Mouse (Mus musculus) MN1 (cell line): ENCODE measurements around the gene Slc35e3.
A peak's percentile ranks its signal among the peaks of the same experiment; 100 is the strongest.

Experiments used
- DNase-seq: peaks from one replicate; pipeline ENCODE4 v3.0.0-alpha.2; 2016; ENCODE audit warnings: low spot score

The Slc35e3 gene

DNA sequence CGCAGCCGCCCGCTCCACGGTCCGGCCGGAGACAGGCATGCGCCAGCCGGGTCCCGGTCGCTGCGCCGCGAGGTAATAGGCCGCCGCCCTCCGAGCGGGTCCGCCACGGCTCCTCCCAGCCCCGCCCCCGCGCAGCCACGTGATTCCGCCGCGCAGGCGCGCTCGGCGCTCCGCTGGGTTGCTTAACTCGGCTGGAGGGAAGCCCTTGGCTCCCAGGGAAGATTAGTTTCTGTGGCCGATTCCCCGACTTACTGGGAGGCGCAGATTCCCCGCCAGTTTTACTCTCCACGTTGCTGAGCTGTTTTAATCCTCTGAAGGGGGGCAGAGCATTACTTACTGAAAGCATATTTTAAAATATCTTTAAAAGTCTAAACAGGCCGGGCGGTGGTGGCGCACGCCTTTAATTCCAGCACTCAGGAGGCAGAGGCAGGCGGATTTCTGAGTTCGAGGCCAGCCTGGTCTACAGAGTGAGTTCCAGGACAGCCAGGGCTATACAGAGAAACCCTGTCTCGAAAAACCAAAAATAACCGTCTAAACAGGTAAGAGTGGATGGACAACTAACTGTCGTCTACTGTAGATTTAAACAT lies at the start of gene Slc35e3:
Slc35e3 (minus strand) TSS at position 69 of the 587 bp plus-strand sequence.
- DNase-seq = peak; percentile 99

DNA sequence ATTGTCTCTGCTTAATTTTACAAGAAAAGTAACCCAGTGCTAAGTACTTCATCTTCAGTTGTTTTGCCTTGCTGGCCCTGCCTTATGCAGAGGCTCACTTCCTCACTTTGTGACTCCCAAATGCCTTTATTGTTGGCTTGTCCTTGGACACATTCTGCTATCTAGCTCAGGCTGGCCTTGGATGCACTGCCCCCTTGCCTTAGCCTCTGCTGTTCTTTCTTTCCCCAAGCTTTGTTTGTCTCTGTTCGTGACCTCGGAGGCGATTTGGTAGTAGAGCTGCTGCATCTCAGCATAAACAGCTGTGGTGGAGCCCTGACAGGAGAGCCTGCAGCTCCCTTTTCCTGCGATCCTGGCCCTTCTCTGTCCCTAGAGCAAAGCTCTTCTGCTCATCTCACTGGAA lies 49.0 kb upstream of the Slc35e3 start:
- DNase-seq = no peak

DNA sequence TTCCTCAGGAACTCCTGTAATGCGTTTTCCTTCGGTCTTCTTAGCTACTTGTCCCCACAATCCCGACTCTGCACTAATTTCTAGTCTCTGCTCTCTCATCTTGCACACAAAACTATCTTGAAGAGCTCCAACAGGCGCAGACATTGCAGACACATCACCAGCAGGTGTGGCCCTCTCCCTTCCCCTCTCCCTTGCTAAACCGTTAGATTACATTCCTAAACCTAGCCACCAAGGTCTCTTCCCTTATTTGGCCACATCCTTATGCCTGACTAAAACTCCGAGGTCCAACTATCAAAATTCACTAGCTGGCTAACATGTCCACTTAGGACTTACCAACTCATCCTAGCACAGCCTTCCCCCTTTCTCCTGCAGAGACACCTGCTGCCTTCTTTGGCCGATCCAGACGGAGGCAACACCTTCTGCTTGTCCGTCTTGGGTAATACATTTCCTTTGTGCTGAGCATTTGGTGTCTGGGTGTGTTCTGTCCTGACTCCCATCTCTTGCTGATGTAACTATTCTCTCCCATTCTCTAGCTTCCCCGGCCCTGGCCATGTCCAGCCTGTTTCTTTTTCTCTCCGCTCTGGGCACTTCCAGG lies 47.4 kb upstream of the Slc35e3 start:
- DNase-seq = peak; percentile 63

DNA sequence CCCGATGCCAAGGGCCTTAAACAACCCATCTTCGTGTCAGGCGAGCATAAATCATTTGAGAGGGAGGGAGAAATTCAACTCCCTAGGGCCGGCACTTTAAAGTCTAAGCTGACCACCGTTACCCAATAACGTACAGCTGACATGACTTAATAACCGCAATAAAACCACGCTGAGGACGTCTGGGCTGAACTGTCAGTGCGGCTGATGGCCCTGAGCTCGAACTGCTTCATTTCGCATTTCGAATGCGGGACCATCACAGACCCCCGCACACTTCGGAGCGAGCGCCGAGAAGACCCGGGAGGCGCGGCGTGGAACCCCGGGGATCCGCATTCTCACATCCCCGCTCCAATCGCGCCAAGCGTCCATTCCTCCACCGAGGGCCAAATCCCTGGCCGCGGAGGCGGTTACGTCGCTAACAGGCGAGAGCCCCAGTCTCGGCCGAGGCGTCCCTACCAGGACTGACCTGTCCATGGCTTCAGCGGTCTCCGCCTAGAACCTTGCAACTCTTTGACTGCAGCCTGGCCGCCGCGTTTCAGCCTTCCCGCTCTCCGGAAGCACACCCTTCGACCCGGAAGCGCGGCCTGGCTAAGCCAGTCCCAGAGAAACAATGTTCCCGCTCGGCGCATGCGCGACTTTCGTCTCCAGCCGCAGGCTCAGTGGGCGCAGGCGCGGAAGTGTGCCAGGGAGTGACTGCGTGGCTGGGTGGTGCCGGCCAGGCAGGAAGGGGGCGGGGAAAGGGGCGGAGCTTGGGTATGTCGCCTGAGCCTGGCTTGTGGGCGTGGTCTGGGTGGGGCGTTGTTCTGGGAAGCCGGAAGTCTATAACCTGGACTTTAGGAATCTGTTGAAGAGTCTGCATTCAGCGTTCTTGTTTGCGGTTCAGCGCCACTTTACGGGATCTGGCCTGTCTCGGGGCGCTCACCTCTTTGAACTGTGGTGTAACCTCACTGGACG lies 46.3 kb upstream of the Slc35e3 start, which contains the start of gene Nup107:
Nup107 (minus strand) TSS at position 565 of the 951 bp plus-strand sequence.
- peak; percentile 100 for DNase-seq

DNA sequence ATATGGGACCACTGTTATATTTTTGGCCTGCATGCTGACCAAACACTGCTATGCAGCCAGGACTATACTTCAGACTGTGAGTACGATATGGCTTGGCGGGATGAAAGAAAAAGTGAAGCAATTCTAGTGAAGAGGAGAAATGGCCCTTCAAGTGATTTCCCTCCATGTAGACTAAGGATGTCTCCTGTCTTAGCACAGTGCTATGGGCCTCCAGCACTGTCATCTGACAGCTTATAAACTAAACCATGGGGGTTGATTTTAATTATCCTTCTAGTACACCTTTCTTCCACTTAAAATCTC lies 45.0 kb upstream of the Slc35e3 start:
- DNase-seq = no peak

DNA sequence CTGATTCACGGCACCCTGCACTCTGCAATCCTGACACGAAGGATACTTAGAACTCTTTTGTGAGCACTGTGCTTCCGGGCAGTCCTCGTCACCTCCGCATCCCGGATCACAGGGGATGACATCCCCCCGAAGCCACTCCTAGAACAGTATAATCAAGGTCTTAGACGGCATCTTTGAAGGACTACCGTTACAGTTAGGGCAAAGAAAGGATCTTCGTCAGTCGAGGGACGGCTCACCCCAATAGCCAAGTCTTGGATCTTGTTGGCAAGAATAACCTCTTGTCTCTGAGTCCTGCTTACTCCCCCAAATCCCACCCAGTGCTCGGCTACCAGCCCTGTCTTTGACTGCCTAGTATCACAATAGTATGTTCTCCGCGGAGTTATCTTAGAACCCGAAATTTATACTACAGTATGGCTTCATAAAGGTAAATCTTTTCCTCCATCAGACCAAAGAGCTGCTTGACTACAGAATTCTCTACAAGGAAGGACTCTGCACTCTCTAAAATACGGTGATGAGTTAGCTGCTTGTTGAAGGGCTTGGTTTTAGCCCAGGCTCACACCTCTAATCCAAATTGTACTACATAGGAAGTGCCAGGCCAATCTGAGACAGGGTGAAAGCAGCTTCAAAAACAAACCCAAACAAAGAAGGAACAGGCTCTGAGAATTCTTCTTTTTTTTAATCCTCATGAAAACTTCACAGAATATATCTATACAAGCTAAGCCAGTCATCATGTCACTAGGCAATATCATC lies 44.4 kb upstream of the Slc35e3 start:
- DNase-seq = no peak

DNA sequence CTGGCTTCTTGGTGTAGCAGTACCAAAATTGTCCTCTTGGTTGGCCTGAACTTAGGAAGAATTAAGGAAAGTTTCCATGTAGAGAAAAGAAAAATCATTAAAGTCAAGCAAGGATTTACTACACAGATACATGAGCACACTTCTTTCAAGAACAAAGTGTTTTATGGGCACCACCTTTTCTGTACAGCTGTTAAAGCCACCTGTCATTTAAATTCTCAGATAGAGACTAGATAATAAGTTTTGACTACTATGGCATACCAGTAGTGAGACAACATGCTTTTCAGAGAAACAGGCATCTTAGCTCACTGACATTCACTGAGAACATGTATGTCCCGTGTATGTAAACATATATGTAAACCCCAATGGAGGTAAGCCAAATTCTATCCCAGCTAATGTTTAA lies 43.8 kb upstream of the Slc35e3 start:
- DNase-seq = no peak

DNA sequence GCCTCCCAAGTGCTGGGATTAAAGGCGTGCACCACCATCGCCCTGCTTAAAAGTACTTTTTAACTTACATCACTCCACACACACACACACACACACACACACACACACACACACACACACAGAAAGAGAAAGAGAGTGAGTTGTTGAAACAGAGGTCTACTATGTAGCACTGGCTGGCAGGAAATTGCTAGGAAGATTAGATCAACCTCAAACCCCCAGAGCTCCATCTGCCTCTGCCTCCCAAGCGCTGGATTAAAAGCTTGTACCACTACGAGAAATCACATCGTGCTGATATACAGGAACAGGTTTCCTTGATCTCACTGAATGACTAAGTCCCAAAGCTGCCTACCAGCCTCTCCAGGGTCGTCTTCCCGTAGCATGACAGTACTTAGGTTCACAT lies 38.5 kb upstream of the Slc35e3 start:
- peak; percentile 49 for DNase-seq

DNA sequence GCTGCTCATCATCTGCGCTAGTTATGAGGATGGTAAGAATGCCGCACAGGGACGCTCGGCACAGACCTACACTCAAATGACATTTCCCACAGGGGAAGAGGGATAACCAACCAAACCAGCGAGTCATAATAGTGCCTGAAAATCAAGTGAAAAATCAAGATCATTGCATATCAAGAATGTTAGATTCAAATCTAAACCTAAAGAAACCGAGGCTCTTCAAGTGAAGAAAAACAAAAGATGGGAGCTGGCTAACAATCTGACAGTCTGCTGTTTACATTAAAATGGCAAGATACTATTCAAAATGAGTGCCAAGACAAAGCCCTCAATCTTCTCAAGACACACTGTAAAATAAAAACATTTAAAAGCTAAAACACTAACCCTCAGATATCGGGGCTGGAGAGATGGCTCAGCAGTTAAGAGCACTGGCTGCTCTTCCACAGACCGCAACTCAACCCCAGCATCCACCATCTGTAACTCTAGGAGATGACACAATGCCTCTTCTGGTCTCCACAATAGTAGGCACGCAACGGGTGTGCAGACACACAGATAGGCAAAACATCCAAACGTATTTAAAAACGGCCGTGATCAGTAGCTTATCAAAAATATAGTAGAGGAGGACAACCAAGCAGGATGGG lies 37.7 kb upstream of the Slc35e3 start:
- DNase-seq = no peak

DNA sequence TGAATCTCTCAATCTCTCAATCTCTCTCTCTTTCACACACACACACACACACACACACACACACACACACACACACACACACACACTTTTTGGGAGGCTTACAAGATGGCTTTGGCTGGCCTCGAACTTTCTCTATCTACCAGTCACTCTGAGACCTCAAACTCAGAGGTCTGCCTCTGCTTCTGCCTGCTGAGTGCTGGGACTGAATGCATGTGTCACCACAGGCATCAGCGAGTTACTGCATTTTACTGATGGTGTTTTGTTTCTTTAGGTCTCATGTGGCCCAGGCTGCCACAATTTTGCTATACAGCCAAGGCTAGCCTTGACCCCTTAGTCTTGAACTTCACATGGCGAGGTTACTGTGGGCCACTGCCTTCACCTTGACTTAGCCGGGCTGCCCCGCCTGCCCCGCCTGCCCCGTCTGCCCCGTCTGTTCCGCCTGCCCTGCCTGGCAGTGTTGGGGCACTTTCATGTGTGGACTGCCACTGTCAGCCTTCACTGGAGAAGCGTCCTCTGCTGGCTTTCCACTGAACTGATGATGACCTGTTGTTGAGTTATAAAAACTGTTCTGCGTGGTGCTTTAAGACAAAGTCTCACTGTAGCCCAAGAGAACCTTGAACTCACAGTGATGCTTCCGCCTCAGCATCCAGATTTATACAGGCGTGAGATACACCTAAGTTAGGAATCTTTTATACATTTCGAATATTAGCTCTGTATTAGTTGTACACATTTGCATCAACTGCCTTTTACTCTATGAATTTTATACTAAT lies 36.5 kb upstream of the Slc35e3 start:
- DNase-seq = no peak

DNA sequence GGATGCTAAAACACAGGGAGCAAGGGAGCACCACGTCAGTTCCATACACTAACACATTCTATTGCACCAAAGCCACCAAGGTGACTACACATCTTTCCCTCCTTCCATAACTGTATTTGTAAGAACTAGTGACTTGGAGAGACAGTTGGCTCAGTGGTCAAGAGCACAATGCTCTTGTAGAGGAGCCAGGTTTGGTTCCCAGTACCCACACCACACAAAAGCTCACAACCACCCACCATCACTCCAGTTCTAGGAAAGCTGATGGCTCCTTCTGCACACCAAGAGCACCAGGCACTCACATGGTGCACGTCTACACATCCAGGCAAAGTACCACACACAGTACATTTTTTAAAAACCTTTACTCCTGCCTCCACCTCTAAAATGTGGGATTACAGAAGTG lies 35.9 kb upstream of the Slc35e3 start:
- DNase-seq = no peak

DNA sequence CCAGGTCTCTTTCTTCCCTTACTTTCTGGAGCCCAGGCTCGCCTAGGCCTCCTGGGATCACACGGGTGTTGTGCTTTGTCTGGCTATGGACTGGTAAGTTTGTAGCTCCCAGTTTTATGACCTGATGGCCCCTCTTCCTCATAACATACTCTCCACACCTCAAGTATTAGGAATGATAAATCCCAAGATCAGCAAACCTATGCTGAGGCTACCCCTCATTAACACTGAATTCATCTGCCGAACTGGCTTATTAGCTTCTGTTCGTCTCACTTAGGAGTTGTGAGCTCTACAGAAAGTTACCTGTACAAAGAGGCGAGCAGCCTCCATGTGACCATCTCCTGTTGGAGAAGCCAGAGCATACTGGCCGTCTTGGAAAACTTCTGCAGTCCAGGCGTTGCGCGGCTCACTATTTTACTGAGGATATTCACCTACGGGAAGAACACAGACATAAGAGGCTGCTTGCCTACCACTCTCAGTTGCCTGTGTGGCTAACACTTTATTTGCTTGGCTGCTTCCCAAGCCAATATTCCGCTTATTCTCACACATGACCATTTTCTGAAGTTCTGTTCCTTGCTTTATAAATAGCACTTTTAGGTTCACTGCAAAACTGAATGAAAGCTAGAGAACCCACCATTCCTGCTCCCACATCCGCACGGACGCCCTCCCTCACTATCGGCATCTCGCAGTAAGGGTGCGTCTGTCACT lies 35.0 kb upstream of the Slc35e3 start:
- no peak for DNase-seq

DNA sequence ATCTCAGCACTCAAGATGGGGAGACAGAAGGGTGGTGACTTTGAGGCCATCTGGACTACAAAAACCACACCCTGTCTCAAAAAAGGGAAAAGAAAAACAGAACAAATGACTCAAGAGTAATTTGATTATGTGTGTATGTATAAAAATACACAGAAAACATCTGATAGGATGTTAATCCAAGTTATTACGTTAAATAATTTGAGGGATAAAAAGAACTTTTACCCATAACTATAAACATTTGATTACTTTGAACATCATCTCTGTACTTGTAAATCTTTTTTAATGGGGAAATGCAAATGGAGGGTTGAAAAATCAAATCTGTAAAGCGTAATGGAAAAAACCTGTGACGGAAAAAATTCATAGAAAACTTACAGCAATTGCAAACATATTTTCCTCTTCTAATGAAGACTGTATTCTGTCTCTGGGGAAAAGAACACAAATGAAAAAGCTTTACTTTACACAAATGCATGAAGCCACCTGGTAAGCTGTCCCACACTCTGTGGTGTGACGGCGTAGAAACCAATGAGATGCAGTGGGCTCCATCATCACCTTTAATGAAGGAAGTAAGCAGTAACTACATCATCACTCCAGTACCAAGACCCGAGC lies 34.2 kb upstream of the Slc35e3 start:
- DNase-seq = peak; percentile 66

DNA sequence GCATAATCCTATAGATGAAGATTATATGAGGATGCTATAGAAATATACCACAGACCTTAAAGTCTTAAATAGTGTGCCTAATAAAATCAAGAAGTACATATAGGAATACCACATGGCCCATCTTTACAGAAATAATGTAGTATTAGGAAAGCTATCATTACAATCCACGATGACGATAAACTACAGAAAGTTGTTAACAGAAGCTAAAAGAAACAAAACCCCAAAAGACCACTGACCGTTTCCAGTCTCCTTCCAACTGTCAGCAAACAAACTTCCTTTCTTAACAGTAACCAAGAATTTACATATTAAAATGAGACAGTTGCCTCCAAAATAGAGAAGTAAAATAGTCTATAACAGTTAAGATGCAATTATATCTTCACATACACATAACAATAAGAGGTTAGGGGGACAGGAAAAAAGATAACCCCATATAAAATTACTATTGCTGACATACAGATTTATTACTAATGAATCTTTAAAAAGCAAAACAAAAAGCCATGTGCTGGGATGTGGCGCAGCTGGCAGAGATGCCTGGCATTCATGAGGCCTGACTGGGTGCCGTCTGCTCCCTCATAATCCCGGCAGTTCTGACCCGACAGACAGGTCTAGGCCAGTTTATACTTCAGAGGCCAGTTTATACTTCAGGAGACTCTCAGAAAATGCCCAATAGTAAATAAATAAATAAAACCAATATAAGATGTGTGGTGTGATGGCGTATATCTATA lies 33.6 kb upstream of the Slc35e3 start:
- DNase-seq = no peak

DNA sequence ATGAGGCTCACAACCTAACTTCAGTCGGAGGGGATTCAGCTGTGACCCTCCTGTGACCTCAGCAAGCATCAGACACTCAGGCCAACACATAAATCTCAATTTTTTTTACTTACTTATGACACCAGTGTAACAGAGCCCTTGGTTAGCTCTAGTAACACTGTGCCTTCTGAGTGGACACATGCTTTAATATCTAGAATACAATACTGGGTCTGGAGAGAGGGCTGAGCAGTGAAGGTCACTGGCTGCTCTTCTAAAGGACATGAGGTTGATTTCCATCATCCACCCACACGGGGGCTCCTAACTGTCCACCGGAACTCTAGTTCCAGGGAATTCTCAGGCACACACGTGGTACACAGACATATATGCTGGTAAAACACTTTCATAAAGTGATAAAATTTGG lies 32.8 kb upstream of the Slc35e3 start:
- DNase-seq = no peak

DNA sequence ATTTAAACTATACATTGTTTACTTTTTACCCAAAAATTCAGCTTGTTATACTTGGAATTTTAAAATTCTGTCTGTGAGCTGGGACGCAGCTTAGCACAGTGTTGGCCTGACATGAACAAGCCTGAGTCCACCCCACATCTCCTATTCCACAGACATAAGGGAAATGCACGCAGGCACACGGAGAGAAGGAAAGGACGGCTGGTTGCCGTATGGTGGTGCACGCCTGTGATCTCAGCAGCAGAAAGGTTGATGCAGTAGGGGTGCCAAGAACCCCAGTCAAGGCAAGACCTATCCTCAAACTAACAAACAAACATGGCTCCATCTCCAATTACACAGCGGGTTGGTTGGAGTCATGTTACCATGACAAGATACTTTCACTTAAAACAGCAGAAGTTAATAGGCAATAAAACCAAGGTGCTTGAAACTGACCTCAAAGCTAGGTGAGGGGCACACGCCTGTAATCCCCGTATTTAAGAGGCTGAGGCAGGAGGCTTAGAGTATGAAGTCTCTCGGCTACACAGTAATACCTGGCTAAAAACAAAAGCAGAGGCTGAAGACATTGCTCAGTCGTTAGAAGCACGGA lies 32.3 kb upstream of the Slc35e3 start:
- DNase-seq = no peak

DNA sequence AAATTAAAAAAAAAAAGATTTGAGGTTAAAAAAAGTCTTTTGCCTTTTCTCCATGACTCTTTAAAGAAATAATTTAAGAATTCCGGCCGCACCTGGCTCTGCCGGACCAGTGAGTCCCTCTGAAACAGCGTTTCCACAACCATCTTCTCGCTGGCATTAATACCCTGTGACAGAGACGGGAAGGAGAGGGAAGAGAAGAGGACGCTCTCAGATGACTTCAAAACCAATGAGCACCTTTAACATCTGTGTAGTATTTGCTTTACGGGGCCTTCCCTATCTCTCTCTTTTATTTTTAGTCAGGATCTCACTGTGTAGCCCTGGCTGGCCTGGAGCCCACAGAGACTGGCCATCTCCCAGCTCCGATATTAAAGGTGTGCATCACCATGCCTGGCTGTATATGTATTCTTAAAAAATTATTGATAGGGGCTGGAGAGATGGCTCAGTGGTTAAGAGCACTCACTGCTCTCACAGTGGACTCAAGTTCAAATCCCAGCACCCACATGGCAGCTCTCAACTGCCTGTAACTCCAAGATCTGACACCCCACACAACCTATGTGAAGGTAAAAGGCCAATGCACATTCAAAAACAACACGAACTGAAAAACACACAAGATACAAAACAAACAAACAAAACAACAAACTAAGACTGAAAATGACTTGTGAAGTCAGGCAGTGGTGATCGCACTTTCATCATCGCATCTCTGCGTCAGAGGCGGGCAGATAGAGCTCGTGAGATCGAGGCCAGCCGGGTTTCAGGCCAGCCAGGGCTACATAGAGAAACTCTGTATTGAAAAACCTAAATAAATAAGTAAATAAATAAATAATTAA lies 31.5 kb upstream of the Slc35e3 start:
- DNase-seq = no peak

DNA sequence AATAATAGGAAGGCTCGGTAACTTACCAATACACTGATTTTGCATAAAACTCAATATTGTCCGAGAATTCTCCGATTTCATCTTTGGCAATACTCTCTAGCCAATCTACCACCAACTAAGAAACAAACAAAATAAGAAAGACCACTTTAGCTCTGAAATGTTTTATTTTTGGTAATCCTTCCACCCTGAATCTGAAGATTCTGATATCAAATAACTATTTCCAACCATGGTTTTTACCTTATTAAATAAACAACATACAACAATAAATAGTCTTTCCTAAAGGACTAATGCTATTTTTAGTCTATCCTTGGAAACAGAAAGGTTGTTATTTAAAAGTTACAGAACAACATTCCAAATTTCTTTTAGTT lies 30.9 kb upstream of the Slc35e3 start:
- no peak for DNase-seq
